Mouse (Mus musculus): ENCODE measurements around the gene Rnf135. TPM values are rescaled to one million over a fixed set of nuclear protein-coding genes. Genes with fewer than 3 reads are reported as not detected.
"Not testable (repeated sequence)": the region's sequence is repeated elsewhere in the genome, so short reads cannot be mapped to it uniquely, and the experiment has no call there.

Rnf135 gene
- polyA plus RNA-seq, 1 experiment from 2014 or later = 2.0 TPM

DNA sequence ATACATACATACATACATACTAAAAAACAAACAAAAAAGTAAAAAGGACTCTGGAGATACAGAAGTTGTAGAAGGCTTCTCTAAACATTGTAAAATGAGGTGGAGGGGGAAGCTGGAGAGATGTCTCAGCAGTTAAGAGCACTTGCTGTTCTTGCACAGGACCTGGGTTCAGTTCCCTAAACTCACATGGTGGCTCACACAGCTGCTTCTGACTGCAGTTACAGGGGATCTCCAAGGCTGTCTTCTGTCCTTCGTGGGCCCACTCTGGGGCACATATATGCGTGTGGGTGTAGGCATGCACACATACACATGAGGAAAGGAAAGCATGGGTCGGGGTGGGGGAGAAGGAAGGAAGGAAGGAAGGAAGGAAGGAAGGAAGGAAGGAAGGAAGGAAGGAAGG lies 14.0 kb upstream of the Rnf135 start:
- ATAC-seq (ENCODE audit: low read depth) = no peak
- Histone ChIP-seq H3K4me2 (ENCODE audit: low read depth, low read length) (no peak overlapping the region), H3K36me3 (ENCODE audit: control insufficient read depth, insufficient read depth, low read length) (no peaks in the 10 kb centered on the region), H3K27ac (ENCODE audit: low read depth, low read length) (no peak overlapping the region), H3K9me3 (ENCODE audit: control insufficient read depth, low read length) (no peaks in the 10 kb centered on the region), H3K4me1 (ENCODE audit: control insufficient read depth, insufficient read depth, low read length) (no peaks in the 10 kb centered on the region), H3K4me3 (ENCODE audit: low read depth, low read length) (no peak overlapping the region), H3K27me3 (ENCODE audit: control insufficient read depth, insufficient read depth, low read length) (no peaks in the 10 kb centered on the region), H3K9ac (replicated peaks; ENCODE audit: low read depth, low read length) (no peak overlapping the region)
- WGBS = 87% methylated on average over 3 of the region's 3 CpGs

DNA sequence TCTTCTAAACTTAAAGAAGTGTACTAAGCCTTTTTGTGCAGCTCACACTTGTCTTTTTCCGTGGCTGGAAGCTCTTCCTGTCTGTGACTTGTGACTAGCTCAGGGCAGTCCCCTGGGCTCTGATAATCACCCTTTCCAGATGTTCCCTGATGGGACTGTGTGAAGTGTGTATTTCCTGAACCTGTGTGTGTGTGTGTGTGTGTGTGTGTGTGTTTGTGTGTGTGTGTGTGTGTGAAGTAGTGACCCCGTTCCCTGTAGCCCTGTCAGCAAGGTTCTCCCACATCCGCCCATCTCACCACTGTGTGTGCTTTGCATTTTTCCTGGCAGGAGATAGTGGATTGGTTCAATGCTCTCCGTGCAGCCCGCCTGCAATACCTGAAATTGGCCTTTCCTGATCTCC lies 13.3 kb upstream of the Rnf135 start:
- Histone ChIP-seq H3K27me3 (ENCODE audit: control insufficient read depth, insufficient read depth, low read length) (no peaks in the 10 kb centered on the region), H3K4me1 (ENCODE audit: control insufficient read depth, insufficient read depth, low read length) (no peaks in the 10 kb centered on the region), H3K4me2 (ENCODE audit: low read depth, low read length) (no peak overlapping the region), H3K9ac (replicated peaks; ENCODE audit: low read depth, low read length) (no peak overlapping the region), H3K36me3 (ENCODE audit: control insufficient read depth, insufficient read depth, low read length) (no peaks in the 10 kb centered on the region), H3K27ac (ENCODE audit: low read depth, low read length) (no peak overlapping the region), H3K9me3 (ENCODE audit: control insufficient read depth, low read length) (no peaks in the 10 kb centered on the region), H3K4me3 (ENCODE audit: low read depth, low read length) (no peak overlapping the region)
- no peak for ATAC-seq (ENCODE audit: low read depth)
- WGBS = 80% methylated on average over 5 of the region's 5 CpGs

GRCm38 (mm10) chr11:80171884-80172283 lies 11.8 kb upstream of the Rnf135 start:
- Histone ChIP-seq H3K36me3 (ENCODE audit: control insufficient read depth, insufficient read depth, low read length) (no peaks in the 10 kb centered on the region), H3K4me2 (ENCODE audit: low read depth, low read length) (no peak overlapping the region), H3K9ac (replicated peaks; ENCODE audit: low read depth, low read length) (no peak overlapping the region), H3K27me3 (ENCODE audit: control insufficient read depth, insufficient read depth, low read length) (no peaks in the 10 kb centered on the region), H3K27ac (ENCODE audit: low read depth, low read length) (no peak overlapping the region), H3K9me3 (ENCODE audit: control insufficient read depth, low read length) (no peaks in the 10 kb centered on the region), H3K4me1 (ENCODE audit: control insufficient read depth, insufficient read depth, low read length) (no peaks in the 10 kb centered on the region), H3K4me3 (ENCODE audit: low read depth, low read length) (no peak overlapping the region)
- WGBS = 73% methylated on average over 4 of the region's 4 CpGs
- ATAC-seq (ENCODE audit: low read depth) = no peak

DNA sequence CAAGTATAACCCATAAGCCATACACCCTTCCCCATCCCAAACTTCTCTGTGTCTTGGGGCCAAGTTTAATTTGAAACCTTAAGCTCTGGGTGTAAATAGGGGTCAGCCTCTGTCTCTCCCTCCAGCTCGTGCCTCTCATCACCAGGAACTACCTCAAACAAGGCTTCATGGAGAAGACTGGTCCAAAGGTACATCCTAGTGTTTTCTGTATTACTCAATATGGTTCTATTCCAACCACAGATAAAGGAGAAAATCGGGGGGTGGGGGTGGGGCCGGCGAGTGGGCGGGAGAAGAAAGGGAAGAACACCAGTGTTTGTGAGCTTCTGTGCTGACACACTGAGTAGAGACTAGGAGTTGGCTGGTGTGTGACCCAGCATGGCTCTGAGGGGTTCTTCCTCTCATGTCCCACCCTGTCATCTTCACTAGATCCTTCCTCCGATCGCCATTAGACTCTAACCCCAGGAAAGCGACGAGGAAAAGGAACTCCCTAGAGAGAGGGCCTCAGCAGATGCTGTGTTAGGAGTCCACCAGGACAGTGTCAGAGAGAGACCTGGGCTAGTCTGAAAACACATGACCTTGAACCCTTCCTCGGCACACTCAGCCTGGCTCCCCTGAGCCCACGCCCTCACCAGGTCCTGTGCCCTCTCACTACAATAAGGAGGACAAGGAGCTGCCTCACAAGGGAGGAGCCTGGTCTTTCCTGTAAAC lies 9.5 kb upstream of the Rnf135 start:
- ATAC-seq (ENCODE audit: low read depth) = no peak
- 83% methylated on average over 11 of the region's 11 CpGs for WGBS
- Histone ChIP-seq H3K4me2 (ENCODE audit: low read depth, low read length) (no peak overlapping the region), H3K27ac (ENCODE audit: low read depth, low read length) (no peak overlapping the region), H3K4me1 (ENCODE audit: control insufficient read depth, insufficient read depth, low read length) (no peaks in the 10 kb centered on the region), H3K9me3 (ENCODE audit: control insufficient read depth, low read length) (no peaks in the 10 kb centered on the region), H3K9ac (replicated peaks; ENCODE audit: low read depth, low read length) (no peak overlapping the region), H3K4me3 (ENCODE audit: low read depth, low read length) (no peak overlapping the region), H3K36me3 (ENCODE audit: control insufficient read depth, insufficient read depth, low read length) (no peaks in the 10 kb centered on the region), H3K27me3 (ENCODE audit: control insufficient read depth, insufficient read depth, low read length) (no peaks in the 10 kb centered on the region)

- Histone ChIP-seq H3K4me3 (ENCODE audit: low read depth, low read length) (no peak overlapping the region), H3K27ac (ENCODE audit: low read depth, low read length) (no peak overlapping the region), H3K27me3 (ENCODE audit: control insufficient read depth, insufficient read depth, low read length) (no peaks in the 10 kb centered on the region), H3K4me2 (ENCODE audit: low read depth, low read length) (no peak overlapping the region), H3K36me3 (ENCODE audit: control insufficient read depth, insufficient read depth, low read length) (no peaks in the 10 kb centered on the region), H3K9ac (replicated peaks; ENCODE audit: low read depth, low read length) (no peak overlapping the region), H3K9me3 (ENCODE audit: control insufficient read depth, low read length) (no peaks in the 10 kb centered on the region), H3K4me1 (ENCODE audit: control insufficient read depth, insufficient read depth, low read length) (no peaks in the 10 kb centered on the region)
- 78% methylated on average over 11 of the region's 11 CpGs for WGBS
- no peak for ATAC-seq (ENCODE audit: low read depth)
Observed at GRCm38 (mm10) chr11:80176911-80177895, 6.4 kb upstream of the Rnf135 start.

DNA sequence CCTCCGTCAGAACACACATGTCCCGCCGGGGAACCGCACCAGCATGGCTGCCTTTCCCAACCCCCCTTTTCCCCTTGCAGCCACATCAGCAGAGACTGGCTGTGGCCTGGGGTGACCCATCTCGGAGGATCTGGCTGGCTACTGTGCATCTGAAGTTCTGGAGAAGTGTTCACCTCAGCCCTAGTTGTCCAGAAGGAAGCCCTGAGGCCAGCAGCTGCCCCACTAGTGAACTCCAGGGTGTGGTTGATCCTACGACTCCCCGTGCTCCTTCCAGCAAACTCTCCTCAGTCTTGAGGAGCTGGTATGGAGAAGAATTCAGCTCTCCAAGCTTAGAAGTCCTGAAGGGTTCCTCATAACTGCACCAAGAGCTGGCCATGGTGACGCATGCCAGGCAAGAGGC lies 5.3 kb upstream of the Rnf135 start:
- Histone ChIP-seq H3K4me3 (ENCODE audit: low read depth, low read length) (no peak overlapping the region), H3K4me1 (ENCODE audit: control insufficient read depth, insufficient read depth, low read length) (no peaks in the 10 kb centered on the region), H3K9me3 (ENCODE audit: control insufficient read depth, low read length) (no peaks in the 10 kb centered on the region), H3K27ac (ENCODE audit: low read depth, low read length) (no peak overlapping the region), H3K36me3 (ENCODE audit: control insufficient read depth, insufficient read depth, low read length) (no peaks in the 10 kb centered on the region), H3K9ac (replicated peaks; ENCODE audit: low read depth, low read length) (no peak overlapping the region), H3K27me3 (ENCODE audit: control insufficient read depth, insufficient read depth, low read length) (no peaks in the 10 kb centered on the region), H3K4me2 (ENCODE audit: low read depth, low read length) (no peak overlapping the region)
- 82% methylated on average over 8 of the region's 8 CpGs for WGBS
- no peak for ATAC-seq (ENCODE audit: low read depth)

DNA sequence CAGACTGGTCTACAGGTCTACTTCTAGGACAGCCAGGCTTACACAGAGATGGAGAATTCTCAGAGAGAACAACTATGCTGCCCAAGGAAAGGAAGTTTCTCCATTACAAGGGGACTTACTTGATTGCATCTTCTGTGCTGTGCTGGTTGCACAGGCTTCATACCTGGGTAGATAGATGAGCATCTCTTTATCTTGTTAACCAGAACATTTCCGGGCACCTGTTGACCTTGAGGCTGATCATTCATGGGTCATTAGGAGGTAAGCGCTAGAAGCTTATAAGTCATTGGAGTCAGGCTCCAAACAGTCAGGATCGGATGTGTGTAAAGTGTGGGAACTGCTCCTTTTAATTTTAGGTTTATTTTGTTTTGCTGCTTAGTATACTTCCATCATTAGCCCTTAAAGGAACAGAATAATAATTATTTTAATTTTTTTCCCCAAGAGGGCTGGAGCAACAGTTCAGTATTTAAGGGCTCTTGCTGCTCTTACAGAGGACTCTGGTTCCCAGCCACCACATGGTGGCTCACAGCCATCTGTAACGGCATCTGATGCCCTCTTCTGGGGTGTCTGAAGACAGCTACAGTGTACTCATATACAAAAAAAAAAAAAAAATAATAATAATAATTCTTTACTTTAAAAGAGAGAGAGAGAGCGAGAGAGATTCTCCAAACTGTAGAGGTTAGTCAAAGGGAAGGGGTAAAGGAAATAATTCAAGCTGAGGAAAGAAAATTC lies 2.5 kb upstream of the Rnf135 start:
- 71% methylated on average over 5 of the region's 5 CpGs for WGBS
- Histone ChIP-seq H3K4me1 (ENCODE audit: control insufficient read depth, insufficient read depth, low read length) (no peaks in the 10 kb centered on the region), H3K9me3 (ENCODE audit: control insufficient read depth, low read length) (no peaks in the 10 kb centered on the region), H3K4me3 (ENCODE audit: low read depth, low read length) (no peak overlapping the region), H3K4me2 (ENCODE audit: low read depth, low read length) (no peak overlapping the region), H3K27ac (ENCODE audit: low read depth, low read length) (no peak overlapping the region), H3K27me3 (ENCODE audit: control insufficient read depth, insufficient read depth, low read length) (no peaks in the 10 kb centered on the region), H3K36me3 (ENCODE audit: control insufficient read depth, insufficient read depth, low read length) (no peaks in the 10 kb centered on the region), H3K9ac (replicated peaks; ENCODE audit: low read depth, low read length) (no peak overlapping the region)
- ATAC-seq (ENCODE audit: low read depth) = no peak

DNA sequence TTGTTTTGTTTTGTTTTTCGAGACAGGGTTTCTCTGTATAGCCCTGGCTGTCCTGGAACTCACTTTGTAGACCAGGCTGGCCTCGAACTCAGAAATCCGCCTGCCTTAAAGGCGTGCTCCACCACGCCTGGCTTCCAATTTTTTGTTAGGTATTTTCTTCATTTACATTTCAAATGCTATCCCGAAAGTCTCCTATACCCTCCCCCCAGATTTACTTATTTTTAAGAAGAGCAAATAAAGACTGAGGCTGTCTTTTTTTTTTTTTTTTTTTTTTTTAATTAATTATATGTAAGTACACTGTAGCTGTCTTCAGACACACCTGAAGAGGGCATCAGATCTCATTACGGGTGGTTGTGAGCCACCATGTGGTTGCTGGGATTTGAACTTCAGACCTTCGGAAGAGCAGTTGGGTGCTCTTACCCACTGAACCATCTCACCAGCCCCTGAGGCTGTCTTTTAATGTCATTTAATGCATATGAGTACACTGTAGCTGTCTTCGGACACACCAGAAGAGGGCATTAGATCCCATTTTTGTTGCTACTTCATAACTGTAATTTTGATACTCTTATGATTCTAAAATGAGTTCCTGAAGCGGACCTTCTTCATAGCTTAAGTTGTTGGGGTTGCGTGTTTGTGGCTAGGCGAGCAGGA lies 472 bp upstream of the Rnf135 start:
- not testable (repeated sequence) for H3K4me1 ChIP-seq (ENCODE audit: control insufficient read depth, insufficient read depth, low read length); ATAC-seq (ENCODE audit: low read depth); H3K9me3 ChIP-seq (ENCODE audit: control insufficient read depth, low read length); H3K27me3 ChIP-seq (ENCODE audit: control insufficient read depth, insufficient read depth, low read length); H3K36me3 ChIP-seq (ENCODE audit: control insufficient read depth, insufficient read depth, low read length); H3K27ac ChIP-seq (ENCODE audit: low read depth, low read length)
- Histone ChIP-seq H3K4me2 (ENCODE audit: low read depth, low read length) (peak overlapping the region; percentile 56), H3K4me3 (ENCODE audit: low read depth, low read length) (peak overlapping the region; percentile 40), H3K9ac (replicated peaks; ENCODE audit: low read depth, low read length) (peak overlapping the region; percentile 47; the same call in 1 of the 2 replicates)
- 41% methylated on average over 12 of the region's 12 CpGs for WGBS

Data from neural tube, embryonic 14.5 days (tissue).